Mouse (Mus musculus) skeletal muscle tissue, adult 2 months (tissue): ENCODE data around the gene Ppp1r13b.

Experiments
- DNase-seq: peaks from one replicate; pipeline ENCODE4 v3.0.0-alpha.2; 2012; ENCODE audit warnings: low read depth, low spot score

Gene Ppp1r13b

GRCm38 (mm10) chr12:111920046-111920445 lies 12.1 kb upstream of the Ppp1r13b start:
- DNase-seq, result peak; percentile 43

- DNase-seq, result no peak
Measured at GRCm38 (mm10) chr12:111916514-111917217, 8.8 kb upstream of the Ppp1r13b start.

- DNase-seq, result no peak
Measured at GRCm38 (mm10) chr12:111915781-111916180, 7.9 kb upstream of the Ppp1r13b start.

GRCm38 (mm10) chr12:111914031-111914430 lies 6.1 kb upstream of the Ppp1r13b start:
- no peak for DNase-seq

DNA sequence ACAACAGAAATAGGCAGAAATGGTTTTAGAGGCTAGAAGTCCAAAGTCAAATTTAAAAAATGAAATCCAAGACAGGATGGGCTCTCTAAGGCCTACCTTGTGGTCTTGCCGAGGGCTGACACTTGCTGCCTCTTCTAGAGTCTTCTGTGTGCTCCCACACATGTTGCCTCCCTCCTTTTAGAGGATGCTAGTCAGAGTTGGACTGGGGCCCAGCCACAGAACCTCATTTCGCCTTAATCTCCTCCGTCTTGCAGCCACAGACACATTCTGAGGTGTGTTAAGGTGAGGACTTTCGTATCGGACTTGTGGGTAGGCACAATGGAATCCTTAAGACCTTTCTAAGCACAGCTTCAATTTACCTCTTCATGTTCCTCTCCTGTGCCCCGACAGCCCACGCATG lies 4.9 kb upstream of the Ppp1r13b start:
- no peak for DNase-seq

GRCm38 (mm10) chr12:111911796-111912195 lies 3.9 kb upstream of the Ppp1r13b start:
- no peak for DNase-seq

GRCm38 (mm10) chr12:111911171-111911760 lies 3.4 kb upstream of the Ppp1r13b start:
- DNase-seq, result no peak

DNA sequence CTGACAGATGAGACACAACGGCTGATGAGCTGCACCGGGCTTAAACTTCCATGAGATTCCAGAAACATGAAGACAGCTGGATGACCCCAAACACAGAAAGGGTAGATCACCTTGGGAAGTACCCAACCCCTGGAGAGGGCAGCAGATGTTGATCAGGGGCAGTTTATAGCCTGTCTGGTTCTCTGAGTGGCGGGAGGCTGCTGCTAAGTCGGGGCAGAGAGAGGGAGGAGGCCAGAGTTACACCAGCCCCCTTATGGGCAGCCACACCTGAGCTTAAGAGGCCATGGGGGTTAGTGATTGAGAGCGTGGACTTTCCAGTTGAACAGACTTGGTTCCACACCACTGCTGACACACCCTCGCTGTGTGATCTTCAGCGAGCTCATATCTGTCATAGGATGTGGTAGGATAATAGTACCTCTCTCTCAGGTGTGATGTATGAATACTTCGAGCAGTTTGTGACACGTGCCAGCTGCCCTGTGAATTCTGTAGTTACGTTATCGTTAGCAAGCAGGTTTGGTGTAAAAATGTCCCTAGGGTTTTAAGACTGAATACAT lies 1.2 kb upstream of the Ppp1r13b start:
- no peak for DNase-seq

DNA sequence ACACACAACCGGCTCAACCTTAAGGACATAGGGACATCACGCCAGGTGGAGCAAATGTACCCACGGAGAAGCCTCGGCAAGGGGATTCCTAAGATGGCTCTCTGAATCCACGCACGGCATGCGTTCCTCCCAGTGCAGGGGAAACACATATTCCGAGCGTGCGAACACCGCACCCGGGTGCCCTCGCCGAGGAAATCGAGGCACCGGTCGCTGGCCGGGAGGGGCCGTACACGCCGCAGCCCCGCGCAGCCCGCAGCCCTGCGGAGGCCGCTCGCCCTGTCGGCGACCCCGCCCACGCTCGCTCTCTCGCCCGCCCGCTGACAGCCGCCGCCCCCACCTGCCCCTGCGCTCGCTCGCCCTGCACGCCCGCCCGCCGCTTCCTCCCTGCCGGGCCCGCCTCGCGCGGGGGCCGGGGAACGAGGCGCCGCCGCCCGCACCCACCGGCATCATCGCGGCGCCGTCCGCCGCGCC lies 454 bp downstream of the Ppp1r13b start:
- no peak for DNase-seq

- DNase-seq, result no peak
Measured at GRCm38 (mm10) chr12:111906309-111906875, 1.5 kb downstream of the Ppp1r13b start.

GRCm38 (mm10) chr12:111902488-111902887 lies 5.4 kb downstream of the Ppp1r13b start:
- DNase-seq, result no peak

- DNase-seq, result no peak
Measured at GRCm38 (mm10) chr12:111901105-111901875, 6.6 kb downstream of the Ppp1r13b start.

DNA sequence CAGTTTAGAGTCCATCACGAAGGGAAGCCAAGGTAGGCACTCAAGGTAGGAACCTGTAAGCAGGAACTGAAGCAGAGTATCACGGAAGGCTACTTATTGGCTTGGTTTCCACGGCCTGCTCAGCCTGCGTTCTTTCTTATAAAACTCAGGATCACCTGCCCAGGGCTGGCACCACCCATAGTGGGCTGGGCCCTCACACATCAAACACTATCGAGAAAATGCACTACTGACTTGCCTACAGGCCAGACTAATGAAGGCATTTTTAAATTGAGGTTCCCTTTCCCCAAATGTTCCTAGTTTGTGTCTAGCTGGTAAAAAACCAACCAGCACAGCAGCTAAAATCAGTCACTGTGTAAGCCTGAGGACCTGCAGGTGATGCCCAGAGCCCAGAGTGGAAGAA lies 8.3 kb downstream of the Ppp1r13b start:
- DNase-seq, result no peak

DNA sequence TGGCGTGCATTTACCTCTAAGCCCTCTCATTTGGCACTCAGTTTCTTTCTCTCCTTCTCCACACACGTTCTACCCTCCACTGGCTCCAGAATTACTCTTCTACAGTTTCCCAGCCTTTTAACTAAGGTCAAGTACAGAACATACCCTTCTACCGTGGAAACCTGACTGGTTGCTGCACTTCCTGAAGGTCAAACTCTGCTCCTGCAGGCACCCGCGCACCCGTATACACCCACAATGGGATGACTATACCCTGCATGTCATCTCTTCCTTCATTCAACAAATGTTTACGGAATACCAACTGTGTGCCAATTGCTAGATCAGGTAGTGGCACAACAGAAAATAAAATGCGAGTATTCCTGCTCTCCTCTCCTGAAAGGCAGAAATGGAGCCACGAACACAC lies 9.2 kb downstream of the Ppp1r13b start:
- DNase-seq, result no peak

DNA sequence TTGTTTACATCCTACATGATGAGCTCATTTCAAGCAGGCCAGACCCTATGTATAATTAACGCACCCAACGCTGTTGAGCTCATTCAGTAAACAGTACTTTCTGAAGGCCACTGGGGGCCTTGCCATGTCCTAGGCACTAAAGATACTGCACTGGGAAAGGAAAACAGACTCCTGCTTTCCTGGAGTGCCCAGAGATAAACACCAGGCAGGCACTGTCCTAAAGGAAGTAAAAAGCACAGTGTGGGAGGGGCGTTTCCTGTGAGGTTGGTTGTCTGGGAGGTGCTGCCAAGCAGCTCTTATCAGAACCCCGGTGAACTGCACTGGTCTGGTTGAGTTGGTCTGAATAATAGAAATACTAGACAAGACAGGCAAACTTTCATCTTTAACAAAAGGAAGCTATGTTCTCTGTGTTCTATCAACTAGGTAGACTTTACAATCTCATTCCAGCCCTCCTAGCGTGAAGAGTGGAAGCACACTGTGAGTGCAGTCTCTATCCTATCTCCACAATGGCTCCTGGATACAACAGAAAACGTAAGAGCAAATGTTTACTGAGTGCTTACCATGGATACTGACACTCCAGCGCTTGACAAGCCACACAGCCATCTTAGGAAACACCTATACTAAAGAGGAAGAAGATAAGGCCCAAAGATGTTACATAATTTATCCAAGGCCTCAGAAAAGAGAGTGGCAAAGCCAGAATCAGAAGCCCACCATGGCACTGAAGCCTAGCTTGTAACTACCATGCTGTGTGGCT lies 10.8 kb downstream of the Ppp1r13b start:
- DNase-seq, result no peak

DNA sequence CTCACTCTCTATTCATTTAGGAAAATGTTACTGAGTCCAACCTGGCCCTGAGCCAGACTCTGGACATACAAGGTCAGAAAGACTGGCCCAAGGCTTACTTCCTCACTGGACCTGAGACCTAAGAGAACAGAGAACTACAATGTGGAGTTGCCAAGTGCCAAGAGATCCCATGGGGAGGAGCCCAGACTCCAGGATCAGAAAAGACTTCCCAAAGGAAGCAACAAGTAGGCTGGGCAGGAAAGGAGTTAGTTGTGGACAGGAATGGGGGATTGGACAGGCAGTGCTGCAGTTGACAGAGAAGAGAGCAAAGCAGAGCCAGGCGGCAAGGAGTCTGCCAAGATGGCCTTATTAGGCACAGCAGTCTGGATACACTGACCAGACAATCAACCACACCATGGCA lies 13.8 kb downstream of the Ppp1r13b start:
- peak; percentile 50 for DNase-seq

DNA sequence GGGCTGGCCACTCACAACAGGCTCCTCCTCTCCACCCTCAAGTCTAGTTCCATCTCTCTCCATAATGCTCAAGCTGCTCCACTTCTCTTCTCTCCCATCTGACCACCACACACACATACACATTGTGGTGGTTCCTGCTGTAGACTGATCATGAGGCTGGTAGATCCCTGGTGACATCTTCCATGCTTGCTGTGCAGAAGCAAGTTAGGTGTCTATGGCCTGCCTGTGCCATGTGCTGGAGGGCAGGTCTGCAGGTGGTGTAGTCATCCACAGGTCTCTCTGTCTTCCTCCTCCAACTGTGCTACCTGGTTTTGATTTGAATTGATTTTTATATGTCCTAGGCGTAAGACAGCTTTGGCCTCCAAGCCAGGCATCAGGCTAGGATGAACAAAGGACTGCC lies 14.9 kb downstream of the Ppp1r13b start:
- DNase-seq, result no peak

DNA sequence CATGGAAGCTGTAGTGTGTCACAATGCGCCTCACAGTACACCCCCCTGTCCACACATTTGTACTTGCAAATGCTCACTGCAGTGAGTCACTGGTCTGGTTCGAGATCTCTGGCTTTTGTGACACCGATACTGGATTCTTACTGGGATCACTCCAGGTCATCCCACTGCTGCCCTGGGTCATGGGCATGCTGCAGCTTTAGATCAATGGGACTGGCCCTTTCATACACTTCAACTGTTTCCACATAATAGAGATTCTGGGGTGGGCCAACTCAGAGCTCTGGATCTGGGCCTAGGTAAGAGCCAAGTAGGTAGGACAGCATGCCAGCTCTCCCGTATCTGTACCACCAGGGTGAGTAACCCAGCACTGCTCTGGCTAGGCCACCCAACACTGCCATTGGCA lies 16.1 kb downstream of the Ppp1r13b start:
- DNase-seq, result no peak

DNA sequence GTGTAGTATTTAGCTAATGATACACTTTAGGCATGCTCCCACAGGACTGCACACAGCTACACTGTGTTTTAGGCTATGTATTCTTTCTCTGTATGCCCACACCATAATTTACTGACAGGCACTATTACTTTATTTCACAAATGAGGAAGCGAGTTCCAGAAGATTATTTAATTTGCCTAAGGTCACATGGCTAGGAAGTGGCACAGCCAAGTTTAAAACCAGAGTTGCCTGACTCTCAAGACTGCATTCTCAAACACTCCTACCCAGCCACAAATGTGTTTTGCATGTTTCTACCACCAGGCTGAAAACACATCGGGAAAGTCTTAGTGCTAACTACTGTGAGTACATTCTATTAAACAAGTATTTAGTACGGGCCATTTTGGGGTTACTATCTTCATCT lies 18.7 kb downstream of the Ppp1r13b start:
- DNase-seq, result no peak

DNA sequence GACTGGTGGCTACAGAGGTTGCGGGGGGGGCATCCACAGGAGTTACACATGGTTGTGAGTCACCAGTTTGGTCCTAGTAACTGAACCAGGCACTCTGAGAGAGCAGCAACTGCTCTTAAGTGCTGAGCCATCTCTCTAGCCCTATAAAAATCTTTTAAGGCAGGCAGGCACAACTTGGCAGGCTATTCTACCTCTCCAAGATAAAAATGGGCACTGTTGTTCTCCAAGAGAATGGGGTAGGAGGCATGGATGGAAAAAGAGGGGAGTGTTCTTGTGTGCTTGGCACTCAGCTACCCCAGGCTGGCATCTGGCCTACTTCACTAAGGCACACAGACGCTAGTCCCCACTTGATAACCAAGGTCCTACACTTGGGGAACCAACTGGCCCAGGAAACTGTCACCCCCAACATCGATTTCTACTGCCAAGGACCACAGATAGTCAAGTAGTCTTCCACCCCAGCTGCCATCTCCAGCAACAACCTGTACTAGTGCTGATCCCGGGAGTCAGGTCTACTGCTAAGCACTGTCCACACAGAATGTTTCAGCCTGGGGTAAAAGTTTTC lies 19.5 kb downstream of the Ppp1r13b start:
- no peak for DNase-seq

- no peak for DNase-seq
Measured at GRCm38 (mm10) chr12:111887005-111887404, 20.9 kb downstream of the Ppp1r13b start.
